Mouse (Mus musculus) heart, postnatal 0 days (tissue): ENCODE measurements around the gene Myo1b.

Source experiments
- CTCF ChIP-seq: IDR thresholded peaks from 2 replicates; pipeline ENCODE4 v1.5.1; 2016; ENCODE audit warnings: antibody characterized with exemption, control low read depth, low read depth
- EP300 ChIP-seq: IDR thresholded peaks from 2 replicates; pipeline ENCODE4 v1.6.1; 2016; ENCODE audit warnings: antibody characterized with exemption, low read depth

GRCm38 (mm10) chr1:51852314-51852713, 63.6 kb downstream of the Myo1b start:
- TF ChIP-seq CTCF (no peak), EP300 (no peak)
